Mouse (Mus musculus) c-Kit-negative CD71-positive TER-119-positive erythroid progenitor cells, embryonic 14.5 days (primary cell): Measurements from ENCODE around the gene Mxd4.
A peak's percentile ranks its signal among the peaks of the same experiment; 100 is the strongest.

Source experiments
- DNase-seq: peaks from one replicate; pipeline ENCODE4 v3.0.0-alpha.2; 2013; ENCODE audit warnings: low read depth, low spot score

The Mxd4 gene

GRCm38 (mm10) chr5:34170726-34171125 lies 16.8 kb downstream of the Mxd4 start:
- DNase-seq = no peak

GRCm38 (mm10) chr5:34169954-34170353 lies 17.6 kb downstream of the Mxd4 start:
- DNase-seq = no peak

- peak; percentile 96 for DNase-seq
These were observed 18.3 kb downstream of the Mxd4 start, which contains the start of the genes Poln and Haus3 for GRCm38 (mm10) chr5:34168950-34169891. Poln (minus strand) TSS chr5:34169448. Haus3 (minus strand) TSS chr5:34169527.

DNA sequence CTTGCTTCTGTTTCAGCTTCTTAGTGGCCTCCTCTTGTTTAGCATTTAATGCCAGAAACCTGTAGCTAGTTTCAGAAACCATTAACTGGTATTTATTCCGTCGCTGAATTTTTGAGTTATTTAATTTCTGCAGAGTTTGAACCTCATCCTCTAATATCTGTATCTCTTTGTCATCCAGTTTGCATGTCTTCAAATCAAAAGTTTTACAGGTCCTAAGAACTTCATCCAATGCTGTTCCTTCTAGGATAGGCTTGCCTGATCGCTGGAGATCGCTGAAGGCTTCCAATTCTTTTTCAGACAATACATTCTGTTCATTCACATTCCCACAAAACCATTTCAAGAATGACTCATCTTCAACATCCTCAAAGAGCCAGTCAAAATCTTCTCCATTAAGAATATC lies 19.7 kb downstream of the Mxd4 start:
- no peak for DNase-seq

DNA sequence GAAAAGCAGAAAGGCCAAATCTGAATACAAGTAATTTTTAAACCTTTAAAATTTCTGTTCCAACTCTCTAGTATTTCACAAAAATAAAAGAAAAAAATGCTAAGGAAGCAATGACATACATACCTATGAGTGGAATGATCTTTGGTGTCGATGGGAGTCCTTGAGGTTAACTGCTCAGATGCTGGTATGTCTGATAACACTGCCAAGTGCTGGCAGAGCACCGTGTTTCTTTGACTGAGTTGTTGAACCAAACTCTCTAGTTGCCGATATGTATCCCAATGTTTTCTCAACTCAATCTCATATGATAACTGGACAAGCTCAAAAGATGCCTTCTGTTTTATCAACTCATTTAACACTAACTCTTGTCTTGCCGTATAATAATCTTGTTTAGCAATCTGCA lies 21.7 kb downstream of the Mxd4 start:
- DNase-seq = no peak

GRCm38 (mm10) chr5:34148476-34148875 lies 39.0 kb downstream of the Mxd4 start:
- no peak for DNase-seq

GRCm38 (mm10) chr5:34147554-34147953 lies 40.0 kb downstream of the Mxd4 start:
- no peak for DNase-seq

- no peak for DNase-seq
These were observed 47.8 kb downstream of the Mxd4 start for GRCm38 (mm10) chr5:34139751-34140150.

DNA sequence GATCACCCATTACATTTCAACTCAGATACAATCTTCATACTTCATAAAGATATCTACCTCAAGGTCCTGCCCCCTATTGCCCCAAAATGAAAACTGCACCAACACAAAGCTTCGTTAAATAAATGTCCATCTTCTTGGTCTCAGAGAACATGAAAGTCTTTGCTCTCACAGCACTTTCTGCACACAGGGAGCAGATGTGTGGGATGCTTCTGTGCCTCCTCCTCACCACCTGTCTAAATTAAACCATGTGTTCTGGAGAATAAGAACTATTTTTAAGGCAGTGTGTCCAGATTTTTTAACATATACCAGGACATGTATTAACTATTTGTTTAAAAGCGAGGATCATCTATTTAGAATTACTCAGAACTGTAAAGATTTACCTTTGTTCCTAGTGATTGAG lies 54.8 kb downstream of the Mxd4 start:
- no peak for DNase-seq

- DNase-seq = no peak
These were observed 63.4 kb downstream of the Mxd4 start for GRCm38 (mm10) chr5:34124131-34124530.
